Mouse (Mus musculus): ENCODE data around the gene Galnt9. TPM values are rescaled to one million over a fixed set of nuclear protein-coding genes. Genes with fewer than 3 reads are reported as not detected.

The Galnt9 gene
- total RNA-seq, 4 experiments from 2014 or later, result 81.9 to 122 (median 97.8) TPM

GRCm38 (mm10) chr5:110535964-110536363, 8.2 kb upstream of the Galnt9 start:
- DNase-seq (ENCODE audit: low spot score in 2 of 2), result no peak

GRCm38 (mm10) chr5:110540947-110541346, 3.2 kb upstream of the Galnt9 start:
- DNase-seq (ENCODE audit: low spot score in 2 of 2), result no peak

GRCm38 (mm10) chr5:110541456-110541855, 2.7 kb upstream of the Galnt9 start:
- no peak for DNase-seq (ENCODE audit: low spot score in 2 of 2)

GRCm38 (mm10) chr5:110544691-110545069, 525 bp downstream of the Galnt9 start:
- no peak for DNase-seq (ENCODE audit: low spot score in 2 of 2)

- no peak for DNase-seq (ENCODE audit: low spot score in 2 of 2)
Measured at GRCm38 (mm10) chr5:110545311-110545710, 1.2 kb downstream of the Galnt9 start.

GRCm38 (mm10) chr5:110546136-110546535, 2.0 kb downstream of the Galnt9 start:
- DNase-seq (ENCODE audit: low spot score in 2 of 2), result no peak

GRCm38 (mm10) chr5:110546726-110547406, 2.7 kb downstream of the Galnt9 start:
- no peak for DNase-seq (ENCODE audit: low spot score in 2 of 2)

- DNase-seq (ENCODE audit: low spot score in 2 of 2), result no peak
Measured at GRCm38 (mm10) chr5:110548446-110548845, 4.3 kb downstream of the Galnt9 start.

GRCm38 (mm10) chr5:110550189-110550588, 6.0 kb downstream of the Galnt9 start:
- DNase-seq (ENCODE audit: low spot score in 2 of 2), result no peak

- DNase-seq (ENCODE audit: low spot score in 2 of 2), result no peak
Measured at GRCm38 (mm10) chr5:110550841-110551240, 6.7 kb downstream of the Galnt9 start.

- no peak for DNase-seq (ENCODE audit: low spot score in 2 of 2)
Measured at GRCm38 (mm10) chr5:110552005-110552404, 7.8 kb downstream of the Galnt9 start.

- no peak for DNase-seq (ENCODE audit: low spot score in 2 of 2)
Measured at GRCm38 (mm10) chr5:110553315-110553714, 9.2 kb downstream of the Galnt9 start.

- no peak for DNase-seq (ENCODE audit: low spot score in 2 of 2)
Measured at GRCm38 (mm10) chr5:110555198-110555597, 11.0 kb downstream of the Galnt9 start.

- no peak for DNase-seq (ENCODE audit: low spot score in 2 of 2)
Measured at GRCm38 (mm10) chr5:110558368-110558767, 14.2 kb downstream of the Galnt9 start.

- no peak for DNase-seq (ENCODE audit: low spot score in 2 of 2)
Measured at GRCm38 (mm10) chr5:110559679-110560078, 15.5 kb downstream of the Galnt9 start.

- peak; percentile 86 to 88 for DNase-seq (ENCODE audit: low spot score in 2 of 2)
Measured at GRCm38 (mm10) chr5:110562741-110563326, 18.7 kb downstream of the Galnt9 start.

- DNase-seq (ENCODE audit: low spot score in 2 of 2), result no peak
Measured at GRCm38 (mm10) chr5:110564986-110565644, 21.0 kb downstream of the Galnt9 start.

- DNase-seq (ENCODE audit: low spot score in 2 of 2), result no peak
Measured at GRCm38 (mm10) chr5:110567547-110567946, 23.4 kb downstream of the Galnt9 start.

- no peak for DNase-seq (ENCODE audit: low spot score in 2 of 2)
Measured at GRCm38 (mm10) chr5:110574888-110575287, 30.7 kb downstream of the Galnt9 start.

GRCm38 (mm10) chr5:110579296-110579695, 35.1 kb downstream of the Galnt9 start:
- DNase-seq (ENCODE audit: low spot score in 2 of 2), result no peak

- DNase-seq (ENCODE audit: low spot score in 2 of 2), result peak; percentile 35 to 40
Measured at GRCm38 (mm10) chr5:110580569-110581239, 36.5 kb downstream of the Galnt9 start.

Measured in layer of hippocampus, adult 8-10 months (tissue).